Mouse (Mus musculus): ENCODE measurements at regions not wholly inside any gene's neighbourhood (a gene's known extent, or its start where the extent isn't known, plus 50 kb on each side); places are given as distances from the start of the nearest gene placed in this dataset.
"Not testable (repeated sequence)": the region's sequence is repeated elsewhere in the genome, so short reads cannot be mapped to it uniquely, and the experiment has no call there.

DNA sequence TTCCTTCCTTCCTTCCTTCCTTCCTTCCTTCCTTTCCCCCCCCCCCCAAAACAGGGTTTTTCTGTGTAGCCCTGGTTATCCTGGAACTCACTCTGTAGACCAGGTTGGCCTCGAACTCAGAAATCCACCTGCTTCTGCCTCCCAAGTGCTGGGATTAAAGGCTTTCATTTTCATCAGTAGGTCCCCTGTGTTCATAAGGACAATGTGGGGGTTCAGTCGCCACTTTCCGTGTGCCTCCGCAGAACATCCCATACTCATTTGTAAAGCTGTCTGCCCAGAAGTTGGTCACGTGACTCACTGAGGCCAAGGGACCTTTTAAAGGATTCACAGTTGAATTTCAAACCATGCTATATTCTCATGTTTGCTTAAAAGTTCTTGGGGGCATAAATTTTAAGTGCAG, 79.5 kb upstream of the Gm5148 start:
- not testable (repeated sequence) for H3K4me1 ChIP-seq (ENCODE audit: control insufficient read depth, insufficient read depth, insufficient read length, low read length); H3K4me3 ChIP-seq (ENCODE audit: insufficient read depth, low read depth, low read length); H3K27ac ChIP-seq (replicated peaks; ENCODE audit: low read depth, low read length)

DNA sequence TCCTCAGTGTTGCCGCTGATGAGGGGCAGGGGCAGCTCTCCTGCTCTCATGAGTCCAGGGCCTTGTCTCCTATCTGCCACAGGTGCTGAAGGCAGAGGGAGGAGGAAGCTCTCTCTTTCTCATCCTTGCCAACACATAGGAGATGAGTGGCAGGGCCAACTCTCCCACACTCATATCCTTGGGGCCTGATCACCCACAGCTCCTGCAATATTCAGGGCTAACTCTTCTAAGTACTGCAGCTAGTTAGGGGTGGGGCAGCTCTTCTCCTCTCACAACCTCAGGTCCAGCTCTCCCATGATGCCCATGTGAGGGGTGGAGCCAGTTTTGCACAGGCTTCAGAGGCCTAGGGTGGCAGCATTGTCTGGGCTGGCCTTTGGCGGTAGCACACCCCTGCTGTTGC, 77.3 kb upstream of the Gm5148 start:
- 0 out of 2 replicates have a peak, but pooled peaks cover 6% of the 10 kb centered on the region for H3K4me1 ChIP-seq (ENCODE audit: control insufficient read depth, insufficient read depth, insufficient read length, low read length)
- H3K4me3 ChIP-seq (ENCODE audit: insufficient read depth, low read depth, low read length): no peak overlapping the region
- H3K27ac ChIP-seq (replicated peaks; ENCODE audit: low read depth, low read length): no peak overlapping the region

DNA sequence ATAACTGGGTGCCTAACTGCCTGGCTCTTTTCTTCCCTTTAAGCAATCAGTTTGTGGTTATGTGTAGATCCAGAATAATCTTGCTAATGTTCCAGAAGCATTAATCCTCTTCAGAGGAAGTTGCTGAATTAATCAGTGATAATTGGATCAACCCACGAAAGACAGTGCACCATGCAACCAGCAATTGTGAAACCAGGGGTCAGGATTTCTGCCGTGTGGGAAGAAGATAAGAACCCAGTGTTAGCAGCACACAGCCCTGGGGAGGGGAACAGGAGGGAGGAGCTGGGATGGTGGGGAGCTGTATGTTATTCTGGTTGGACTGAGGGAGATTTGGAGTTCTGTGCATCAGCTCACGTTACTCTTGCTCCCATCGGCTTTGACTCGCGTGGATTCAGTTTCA, 75.5 kb upstream of the Gm5148 start:
- 0 out of 2 replicates have a peak, but pooled peaks cover 3% of the 10 kb centered on the region for H3K4me1 ChIP-seq (ENCODE audit: control insufficient read depth, insufficient read depth, insufficient read length, low read length)
- no peak overlapping the region for H3K27ac ChIP-seq (replicated peaks; ENCODE audit: low read depth, low read length)
- no peak overlapping the region for H3K4me3 ChIP-seq (ENCODE audit: insufficient read depth, low read depth, low read length)

DNA sequence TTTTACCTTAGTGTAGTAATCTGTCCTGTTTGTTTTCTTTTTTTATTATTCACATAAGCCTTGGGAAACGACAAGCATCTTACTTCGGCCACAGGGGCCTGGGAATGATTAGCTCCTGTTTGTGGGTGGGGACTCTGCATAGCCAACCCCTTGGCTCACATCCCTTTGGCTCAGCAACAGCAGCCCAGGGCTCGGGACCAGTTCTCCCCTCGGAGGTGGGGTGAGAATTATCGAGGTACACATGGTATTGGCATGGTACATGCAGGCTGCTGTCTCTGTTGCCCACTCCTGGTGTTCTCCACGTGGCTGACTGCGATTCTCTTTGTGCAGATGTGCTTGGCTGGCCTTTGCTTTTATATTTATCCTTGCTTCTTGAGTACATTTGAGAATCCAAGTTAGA, 65.4 kb upstream of the Gm5148 start:
- Histone ChIP-seq H3K4me1 (ENCODE audit: control insufficient read depth, insufficient read depth, insufficient read length, low read length) (no peaks in the 10 kb centered on the region), H3K4me3 (ENCODE audit: insufficient read depth, low read depth, low read length) (no peak overlapping the region), H3K27ac (replicated peaks; ENCODE audit: low read depth, low read length) (no peak overlapping the region)

DNA sequence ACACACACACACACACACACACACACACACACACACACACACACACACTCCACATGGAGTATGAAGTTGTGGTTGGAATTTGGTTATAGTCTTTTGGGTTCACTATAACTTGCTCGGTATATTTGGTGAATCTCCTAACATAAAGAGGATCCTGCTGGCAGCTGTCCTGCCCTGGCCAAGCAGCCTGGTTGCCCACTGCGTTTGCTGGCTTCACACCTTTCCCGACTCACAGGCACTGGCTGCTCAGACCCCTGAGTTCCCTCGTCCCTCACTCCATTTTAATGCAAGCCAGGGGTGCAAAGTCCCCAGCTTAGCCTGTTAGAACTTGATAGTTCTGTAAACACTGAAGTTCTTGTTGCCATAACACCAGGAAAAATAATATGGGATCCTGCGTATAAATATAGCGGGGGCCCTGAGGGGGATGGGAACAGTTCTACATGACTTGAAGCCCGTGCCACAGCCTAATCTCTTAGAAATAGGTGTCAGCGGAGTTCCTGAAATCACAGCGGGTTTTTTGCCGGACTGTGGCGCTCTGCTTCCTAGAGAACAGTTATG, 64.9 kb upstream of the Gm5148 start:
- Histone ChIP-seq H3K4me1 (ENCODE audit: control insufficient read depth, insufficient read depth, insufficient read length, low read length) (no peaks in the 10 kb centered on the region), H3K4me3 (ENCODE audit: insufficient read depth, low read depth, low read length) (no peak overlapping the region), H3K27ac (replicated peaks; ENCODE audit: low read depth, low read length) (no peak overlapping the region)

DNA sequence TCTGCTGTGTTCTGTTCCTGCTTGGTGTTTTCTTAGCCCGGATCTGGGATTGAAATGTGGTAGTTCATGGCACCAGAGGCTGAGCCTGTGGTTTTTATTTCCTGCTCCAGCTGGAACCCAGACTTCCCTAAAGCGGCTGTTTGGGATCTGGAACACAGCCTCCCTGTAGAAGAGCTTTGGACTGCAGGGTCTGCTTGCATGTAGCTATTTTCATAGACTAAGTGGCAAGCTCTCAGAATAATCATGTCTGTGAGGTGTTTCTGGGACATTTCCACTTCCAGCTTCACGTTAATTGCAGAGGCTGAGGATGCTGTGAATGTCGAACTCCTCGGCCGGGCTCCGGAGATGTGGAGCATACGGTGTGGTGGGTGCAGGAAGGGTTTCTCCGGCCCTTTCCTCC, 64.1 kb upstream of the Gm5148 start:
- Histone ChIP-seq H3K4me1 (ENCODE audit: control insufficient read depth, insufficient read depth, insufficient read length, low read length) (no peaks in the 10 kb centered on the region), H3K4me3 (ENCODE audit: insufficient read depth, low read depth, low read length) (no peak overlapping the region), H3K27ac (replicated peaks; ENCODE audit: low read depth, low read length) (no peak overlapping the region)

DNA sequence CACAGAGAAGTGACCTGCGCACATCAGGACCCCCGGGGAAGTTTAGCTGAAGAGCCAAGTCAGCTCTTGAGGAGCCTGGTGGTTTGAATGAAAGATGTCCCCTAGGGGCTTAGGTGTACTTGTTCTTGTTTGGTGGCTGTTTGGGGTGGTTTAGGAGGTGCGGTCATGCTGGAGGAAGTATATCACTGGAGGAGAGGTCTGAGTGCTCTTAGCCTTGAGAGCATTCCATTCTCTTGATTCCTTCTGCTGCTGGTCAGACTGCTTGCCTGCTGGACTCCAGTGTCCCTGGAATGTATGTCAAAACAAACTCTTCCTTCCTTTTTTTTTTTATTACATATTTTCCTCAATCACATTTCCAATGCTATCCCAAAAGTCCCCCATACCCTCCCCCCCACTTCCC, 62.5 kb upstream of the Gm5148 start:
- H3K4me1 ChIP-seq (ENCODE audit: control insufficient read depth, insufficient read depth, insufficient read length, low read length): no peaks in the 10 kb centered on the region
- H3K4me3 ChIP-seq (ENCODE audit: insufficient read depth, low read depth, low read length): no peak overlapping the region
- H3K27ac ChIP-seq (replicated peaks; ENCODE audit: low read depth, low read length): no peak overlapping the region

DNA sequence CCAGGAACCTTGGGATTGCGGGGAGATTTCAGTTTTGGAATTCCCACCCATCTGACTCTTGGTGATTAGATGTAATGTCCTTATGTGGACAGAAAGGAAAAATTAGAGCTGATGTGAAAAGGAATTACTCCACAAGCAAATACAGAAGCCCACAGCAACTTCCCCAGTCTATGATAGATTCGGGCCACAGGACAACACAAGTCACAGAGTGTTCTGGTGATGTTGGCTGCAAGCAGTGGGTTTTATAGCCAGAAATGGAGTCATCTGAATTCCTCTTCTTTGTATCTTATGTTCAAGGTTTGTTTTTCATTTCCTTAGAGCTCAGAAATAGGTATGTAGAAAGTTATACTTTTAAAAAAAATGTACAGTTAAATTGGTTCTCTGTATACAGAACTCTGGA, 56.8 kb upstream of the Gm5148 start:
- Histone ChIP-seq H3K4me3 (ENCODE audit: insufficient read depth, low read depth, low read length) (no peak overlapping the region), H3K27ac (replicated peaks; ENCODE audit: low read depth, low read length) (no peak overlapping the region), H3K4me1 (ENCODE audit: control insufficient read depth, insufficient read depth, insufficient read length, low read length) (no peaks in the 10 kb centered on the region)

DNA sequence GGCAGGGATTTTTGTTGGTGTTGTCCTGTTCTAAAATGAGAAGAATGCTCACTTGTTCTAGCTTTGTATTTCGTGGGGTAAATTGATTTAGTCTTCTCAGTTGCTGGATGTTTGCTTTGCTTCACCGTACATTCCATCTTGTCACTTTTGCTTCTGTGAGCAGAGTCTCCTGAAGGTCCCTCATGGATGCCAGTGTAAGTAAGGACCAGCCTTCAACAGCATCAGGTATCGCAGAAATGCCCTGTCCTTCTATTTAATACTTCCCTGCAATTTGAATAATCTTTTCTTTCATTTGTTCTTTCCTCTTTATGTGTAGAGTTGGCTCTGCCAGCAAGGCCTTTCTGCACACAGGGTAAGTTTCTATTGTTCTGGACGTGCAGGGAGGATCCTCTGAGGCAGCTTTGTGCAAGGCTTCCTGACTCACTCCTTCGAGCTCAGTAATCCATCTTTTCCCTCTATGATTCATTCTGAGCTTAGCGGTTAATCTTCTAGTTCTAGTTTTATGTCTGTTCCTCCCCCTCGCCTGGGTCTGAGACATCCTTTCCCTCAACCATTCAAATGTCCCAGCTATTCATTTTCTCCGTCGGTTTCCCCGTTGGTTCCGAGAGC, 55.7 kb upstream of the Gm5148 start:
- Histone ChIP-seq H3K4me1 (ENCODE audit: control insufficient read depth, insufficient read depth, insufficient read length, low read length) (no peaks in the 10 kb centered on the region), H3K4me3 (ENCODE audit: insufficient read depth, low read depth, low read length) (no peak overlapping the region), H3K27ac (replicated peaks; ENCODE audit: low read depth, low read length) (no peak overlapping the region)

DNA sequence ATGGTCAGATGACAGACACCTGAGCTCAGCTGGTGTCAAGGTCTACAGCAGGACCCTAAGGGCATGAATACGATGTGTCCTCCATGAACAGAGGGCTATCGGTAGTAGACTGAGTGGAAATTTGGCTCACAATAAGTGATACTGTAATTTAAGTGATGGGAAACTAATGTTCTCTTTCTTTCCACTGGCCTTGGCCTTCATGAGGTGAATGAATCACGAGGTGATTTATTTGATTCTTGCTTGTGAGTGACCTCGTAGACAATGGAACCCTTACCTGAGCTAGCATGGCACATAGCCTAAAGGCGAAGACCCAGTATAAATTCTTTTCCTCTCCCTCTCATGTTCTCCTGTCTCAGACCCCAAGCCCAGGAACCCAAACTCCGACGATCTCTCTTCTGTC, 54.1 kb upstream of the Gm5148 start:
- Histone ChIP-seq H3K4me3 (ENCODE audit: insufficient read depth, low read depth, low read length) (no peak overlapping the region), H3K27ac (replicated peaks; ENCODE audit: low read depth, low read length) (no peak overlapping the region), H3K4me1 (ENCODE audit: control insufficient read depth, insufficient read depth, insufficient read length, low read length) (no peaks in the 10 kb centered on the region)

DNA sequence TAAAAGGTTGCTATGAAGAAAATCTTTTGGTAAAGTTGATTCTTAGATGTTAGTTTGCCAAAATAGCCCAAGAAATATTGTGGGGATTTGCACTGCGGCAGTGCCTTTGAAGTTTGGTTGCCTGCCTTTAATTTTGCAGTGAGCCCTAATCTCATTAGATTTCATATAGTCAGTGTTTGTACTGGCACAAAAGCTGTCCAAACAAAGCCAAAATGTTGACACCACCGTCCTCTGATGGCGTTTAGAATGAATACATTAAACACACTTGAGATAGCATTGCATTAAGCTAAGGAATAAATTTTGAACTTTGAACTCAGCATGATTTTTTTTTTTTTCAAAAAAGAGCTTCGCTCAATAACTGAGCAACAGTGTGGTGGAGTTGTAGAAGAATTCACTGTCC, 51.9 kb upstream of the Gm5148 start:
- Histone ChIP-seq H3K27ac (replicated peaks; ENCODE audit: low read depth, low read length) (no peak overlapping the region), H3K4me1 (ENCODE audit: control insufficient read depth, insufficient read depth, insufficient read length, low read length) (no peaks in the 10 kb centered on the region), H3K4me3 (ENCODE audit: insufficient read depth, low read depth, low read length) (no peak overlapping the region)
